Mouse (Mus musculus): ENCODE measurements around the gene Sbno2. TPM values are rescaled to one million over a fixed set of nuclear protein-coding genes. Genes with fewer than 3 reads are reported as not detected.

Sbno2 gene
- polyA plus RNA-seq, 1 experiment from 2014 or later, result 16.8 TPM

DNA sequence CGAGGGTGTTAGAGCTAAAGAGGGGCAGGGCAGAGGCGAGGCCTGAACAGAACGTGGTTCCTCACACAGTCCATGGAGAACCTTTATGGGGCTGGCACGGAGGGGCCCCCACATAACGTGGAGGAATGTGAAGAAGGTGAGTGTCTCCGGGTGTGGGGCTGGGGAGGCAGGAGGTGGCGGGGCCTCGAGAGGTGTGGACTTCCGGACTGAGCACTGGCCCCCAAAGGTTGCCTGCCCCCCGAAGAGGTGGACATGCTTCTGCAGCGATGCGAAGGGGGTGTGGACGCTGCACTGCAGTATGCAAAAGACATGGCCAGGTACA, 84.1 kb downstream of the Sbno2 start:
- H3K36me3 ChIP-seq (replicated peaks), result no peaks in the 10 kb centered on the region
- 87% methylated on average over 13 of the region's 13 CpGs for WGBS
- no peak overlapping the region for H3K4me2 ChIP-seq
- no peak overlapping the region for H3K9ac ChIP-seq
- H3K4me1 ChIP-seq, result no peaks in the 10 kb centered on the region
- H3K27me3 ChIP-seq (replicated peaks), result peaks cover 22% of the 10 kb centered on the region
- no peak for ATAC-seq (replicated peaks)
- no peak overlapping the region for H3K4me3 ChIP-seq
- no peak overlapping the region for H3K27ac ChIP-seq
- H3K9me3 ChIP-seq, result no peaks in the 10 kb centered on the region

DNA sequence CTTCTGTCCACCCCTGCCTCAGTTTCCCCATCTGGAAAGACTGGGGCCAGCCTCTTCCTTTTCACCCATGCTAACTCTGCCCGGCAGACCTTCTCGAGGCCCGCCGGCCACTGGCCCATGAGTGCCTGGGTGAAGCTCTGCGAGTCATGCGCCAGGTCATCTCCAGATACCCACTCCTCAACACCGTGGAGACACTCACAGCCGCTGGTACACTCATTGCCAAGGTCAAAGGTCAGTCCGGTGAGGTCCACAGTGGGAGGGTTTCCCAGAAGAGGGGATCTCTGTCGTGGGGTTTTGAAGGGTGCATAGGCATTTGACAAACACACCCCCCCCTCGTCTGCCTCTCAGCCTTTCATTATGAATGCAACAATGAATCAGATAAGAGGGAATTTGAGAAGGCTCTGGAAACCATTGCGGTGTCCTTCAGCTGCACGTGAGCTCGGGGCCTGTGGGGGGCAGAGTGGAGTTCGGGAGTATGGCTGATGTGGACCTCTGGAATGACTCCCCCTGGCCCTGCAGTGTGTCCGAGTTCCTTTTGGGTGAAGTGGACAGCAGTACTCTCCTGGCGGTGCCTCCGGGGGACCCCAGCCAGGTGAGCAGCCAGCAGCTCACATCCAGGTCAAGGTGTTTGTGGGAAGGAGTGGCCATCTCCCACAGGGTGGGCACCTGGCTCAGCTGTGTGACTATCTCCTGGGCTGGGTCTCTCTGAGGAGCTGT, 84.6 kb downstream of the Sbno2 start:
- 85% methylated on average over 18 of the region's 18 CpGs for WGBS
- H3K4me3 ChIP-seq, result no peak overlapping the region
- peaks cover 23% of the 10 kb centered on the region for H3K27me3 ChIP-seq (replicated peaks)
- no peaks in the 10 kb centered on the region for H3K36me3 ChIP-seq (replicated peaks)
- H3K4me1 ChIP-seq, result no peaks in the 10 kb centered on the region
- H3K9me3 ChIP-seq, result no peaks in the 10 kb centered on the region
- no peak for ATAC-seq (replicated peaks)
- H3K9ac ChIP-seq, result no peak overlapping the region
- no peak overlapping the region for H3K4me2 ChIP-seq
- no peak overlapping the region for H3K27ac ChIP-seq

DNA sequence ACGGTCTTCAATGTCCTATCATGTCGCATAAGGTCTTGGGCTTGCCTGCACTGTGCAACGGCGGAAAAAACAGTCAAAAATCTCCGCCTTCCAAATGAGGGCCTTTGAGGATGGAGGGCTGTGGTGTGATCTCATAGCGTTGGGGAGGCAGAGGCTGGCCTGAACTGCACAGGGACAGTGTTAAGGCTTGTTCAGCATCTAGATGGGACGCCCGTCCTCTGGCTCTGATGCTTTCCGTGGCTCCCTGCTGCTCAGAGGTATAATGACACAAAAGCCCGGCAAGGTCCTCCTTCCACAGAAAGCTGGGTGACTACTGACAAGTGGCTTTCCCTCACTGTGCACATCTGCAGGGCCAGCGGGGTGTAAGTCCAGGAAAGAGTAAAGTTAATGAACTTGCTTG, 85.2 kb downstream of the Sbno2 start:
- no peak overlapping the region for H3K9ac ChIP-seq
- H3K36me3 ChIP-seq (replicated peaks), result no peaks in the 10 kb centered on the region
- ATAC-seq (replicated peaks), result no peak
- H3K4me1 ChIP-seq, result no peaks in the 10 kb centered on the region
- H3K27me3 ChIP-seq (replicated peaks), result peaks cover 29% of the 10 kb centered on the region
- WGBS, result 21% methylated on average over 11 of the region's 11 CpGs
- H3K4me3 ChIP-seq, result no peak overlapping the region
- no peak overlapping the region for H3K27ac ChIP-seq
- no peaks in the 10 kb centered on the region for H3K9me3 ChIP-seq
- no peak overlapping the region for H3K4me2 ChIP-seq

DNA sequence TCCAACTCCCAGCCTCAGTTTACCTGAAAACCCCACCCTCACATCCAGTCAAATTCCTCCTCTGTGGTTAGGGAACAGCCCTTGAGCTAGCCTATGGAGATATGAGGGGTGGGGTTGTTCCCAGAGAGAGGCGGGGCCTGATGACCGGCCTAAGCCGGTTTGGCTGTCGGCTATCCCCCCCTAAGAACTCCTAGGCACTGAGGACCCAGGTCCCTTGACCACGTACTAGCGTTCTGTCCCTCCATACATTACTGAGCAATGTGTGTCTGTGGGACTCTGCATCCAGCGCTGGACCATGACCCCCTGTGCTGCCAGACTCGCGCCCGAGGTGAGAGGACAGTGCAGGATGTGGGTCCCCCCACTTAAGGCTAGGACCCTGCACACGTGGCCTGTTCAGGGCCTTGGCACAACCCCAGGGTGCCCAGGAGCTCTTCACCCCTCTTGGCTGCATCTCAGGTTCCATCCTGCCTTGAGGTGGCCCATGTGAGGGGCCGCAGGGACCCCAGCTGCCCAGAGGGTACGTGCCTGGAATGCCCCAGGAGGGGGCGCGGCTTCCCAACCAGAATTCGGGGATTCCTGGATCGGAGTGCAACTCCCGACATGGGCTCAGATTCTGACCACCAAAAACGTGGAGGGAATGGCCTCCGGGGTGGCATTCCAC, 85.8 kb downstream of the Sbno2 start:
- H3K27me3 ChIP-seq (replicated peaks), result peaks cover 34% of the 10 kb centered on the region
- 6% methylated on average over 20 of the region's 20 CpGs for WGBS
- no peak overlapping the region for H3K27ac ChIP-seq
- H3K9ac ChIP-seq, result no peak overlapping the region
- H3K9me3 ChIP-seq, result no peaks in the 10 kb centered on the region
- H3K4me1 ChIP-seq, result no peaks in the 10 kb centered on the region
- H3K4me3 ChIP-seq, result no peak overlapping the region
- no peak overlapping the region for H3K4me2 ChIP-seq
- no peaks in the 10 kb centered on the region for H3K36me3 ChIP-seq (replicated peaks)
- ATAC-seq (replicated peaks), result no peak

DNA sequence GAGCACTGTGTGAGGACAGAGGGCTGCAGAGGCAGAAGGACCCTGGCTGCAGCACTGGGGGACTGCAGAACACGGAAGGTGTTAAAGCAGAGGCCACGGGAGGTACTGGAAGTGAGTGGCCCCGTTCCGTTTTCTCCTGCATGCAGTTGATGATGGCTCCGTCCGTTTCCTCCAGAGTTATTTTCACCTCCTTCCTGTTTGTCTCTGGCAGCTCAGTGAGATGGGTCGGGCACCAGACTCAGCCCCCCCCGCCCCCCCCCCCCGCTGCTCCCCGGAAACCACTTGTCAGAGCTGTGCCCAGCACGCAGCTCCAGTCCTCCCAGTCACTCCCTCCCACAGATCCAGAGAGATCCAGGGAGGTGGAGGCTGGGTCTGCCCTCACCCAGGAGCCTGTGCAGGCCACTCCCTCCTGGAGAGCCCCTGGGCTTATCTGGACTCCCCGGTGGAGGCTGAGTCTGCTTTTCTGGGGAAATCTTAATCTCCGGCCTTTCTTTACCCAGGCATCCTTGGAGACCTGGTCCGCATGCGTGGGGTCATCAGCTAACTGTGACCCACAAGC, 86.6 kb downstream of the Sbno2 start:
- Histone ChIP-seq H3K36me3 (replicated peaks) (no peaks in the 10 kb centered on the region), H3K4me3 (no peak overlapping the region), H3K4me1 (no peaks in the 10 kb centered on the region), H3K4me2 (no peak overlapping the region), H3K27ac (no peak overlapping the region), H3K9me3 (no peaks in the 10 kb centered on the region), H3K27me3 (replicated peaks) (peaks cover 42% of the 10 kb centered on the region), H3K9ac (no peak overlapping the region)
- ATAC-seq (replicated peaks), result no peak
- 13% methylated on average over 13 of the region's 15 CpGs for WGBS

DNA sequence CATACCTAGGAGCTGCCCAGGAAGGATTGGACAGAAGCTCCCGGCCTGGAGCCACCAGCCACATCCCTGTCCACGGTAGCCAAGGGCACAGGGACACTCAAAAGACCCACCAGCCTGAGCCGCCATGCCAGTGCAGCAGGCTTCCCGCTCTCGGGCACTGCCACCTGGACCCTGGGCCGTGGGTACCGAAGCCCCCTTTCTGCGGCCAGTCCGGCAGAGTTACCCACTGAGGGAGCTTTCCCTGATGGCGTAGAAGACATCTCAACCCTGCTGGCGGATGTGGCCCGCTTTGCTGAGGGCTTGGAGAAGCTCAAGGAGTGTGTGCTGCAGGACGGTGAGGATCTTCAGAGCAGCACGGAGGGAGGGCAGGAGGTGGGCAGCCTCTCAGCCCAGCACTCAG, 87.6 kb downstream of the Sbno2 start:
- H3K9me3 ChIP-seq, result no peaks in the 10 kb centered on the region
- H3K4me3 ChIP-seq, result no peak overlapping the region
- no peak overlapping the region for H3K4me2 ChIP-seq
- no peak for ATAC-seq (replicated peaks)
- H3K27ac ChIP-seq, result no peak overlapping the region
- no peak overlapping the region for H3K9ac ChIP-seq
- H3K27me3 ChIP-seq (replicated peaks), result peaks cover 53% of the 10 kb centered on the region
- H3K36me3 ChIP-seq (replicated peaks), result no peaks in the 10 kb centered on the region
- no peaks in the 10 kb centered on the region for H3K4me1 ChIP-seq
- 83% methylated on average over 14 of the region's 14 CpGs for WGBS

DNA sequence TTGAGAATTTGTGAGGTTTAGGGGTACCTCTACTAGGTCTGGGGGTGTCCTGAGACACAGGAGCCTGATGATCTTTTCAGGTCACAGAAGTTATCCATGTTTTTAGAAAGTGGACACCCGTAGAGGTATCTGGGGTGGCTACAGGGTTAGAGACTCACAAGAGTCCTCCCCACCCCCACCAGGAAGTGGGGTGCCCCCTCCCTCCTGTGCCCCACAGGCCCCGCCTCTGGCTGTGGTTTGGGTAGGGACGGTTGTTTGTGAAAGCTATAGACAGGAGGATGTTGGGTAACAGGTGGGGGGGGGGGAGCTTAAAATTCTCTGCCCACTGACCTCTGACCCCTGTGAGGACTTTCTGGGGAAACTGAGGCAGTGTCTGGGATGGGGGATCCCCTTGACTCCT, 88.0 kb downstream of the Sbno2 start:
- Histone ChIP-seq H3K4me1 (no peaks in the 10 kb centered on the region), H3K27me3 (replicated peaks) (peaks cover 54% of the 10 kb centered on the region), H3K27ac (no peak overlapping the region), H3K4me2 (no peak overlapping the region), H3K9me3 (no peaks in the 10 kb centered on the region), H3K36me3 (replicated peaks) (no peaks in the 10 kb centered on the region), H3K9ac (no peak overlapping the region), H3K4me3 (no peak overlapping the region)
- no peak for ATAC-seq (replicated peaks)
- WGBS, result 69% methylated on average over 3 of the region's 3 CpGs

DNA sequence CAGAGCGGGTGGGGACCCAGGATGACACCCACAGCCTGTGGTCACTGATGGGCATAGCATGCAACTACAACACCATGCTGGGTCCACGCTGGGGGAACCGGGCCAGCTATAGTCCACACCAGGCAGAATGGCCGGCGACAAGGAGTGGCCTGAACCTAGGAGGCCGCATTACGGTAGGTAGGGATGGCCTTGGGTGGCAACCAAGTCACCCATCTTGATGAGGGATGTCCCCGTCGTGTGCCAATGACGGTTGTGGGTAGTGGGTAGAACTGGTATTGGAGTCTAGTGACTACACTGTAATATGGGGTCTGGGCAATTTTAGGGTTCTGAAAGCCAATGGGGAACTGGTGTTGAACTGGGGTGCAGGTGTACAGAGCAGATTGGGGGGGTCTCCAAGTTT, 88.4 kb downstream of the Sbno2 start:
- H3K9me3 ChIP-seq, result no peaks in the 10 kb centered on the region
- ATAC-seq (replicated peaks), result no peak
- no peak overlapping the region for H3K4me3 ChIP-seq
- H3K36me3 ChIP-seq (replicated peaks), result no peaks in the 10 kb centered on the region
- WGBS, result 89% methylated on average over 10 of the region's 10 CpGs
- H3K27me3 ChIP-seq (replicated peaks), result peaks cover 54% of the 10 kb centered on the region
- no peak overlapping the region for H3K4me2 ChIP-seq
- no peak overlapping the region for H3K27ac ChIP-seq
- H3K9ac ChIP-seq, result no peak overlapping the region
- H3K4me1 ChIP-seq, result no peaks in the 10 kb centered on the region

DNA sequence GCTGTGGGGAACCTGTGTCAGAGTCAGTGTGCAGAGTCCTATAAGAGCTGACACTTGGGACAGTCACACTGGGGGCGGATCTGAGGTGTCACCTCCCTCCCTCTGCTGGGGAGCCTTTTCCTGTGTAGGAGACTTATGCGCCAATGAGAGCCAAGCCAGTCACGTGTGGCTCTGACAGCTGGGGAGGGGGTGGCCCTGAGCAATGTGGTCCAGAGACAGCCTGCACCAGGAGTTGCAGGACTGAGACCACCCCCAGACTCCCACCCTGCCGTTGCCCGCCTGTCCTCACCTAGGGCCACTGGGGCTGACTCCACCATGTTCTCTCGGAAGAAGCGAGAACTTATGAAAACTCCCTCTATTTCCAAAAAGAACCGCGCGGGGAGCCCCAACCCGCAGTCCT, 88.9 kb downstream of the Sbno2 start, which contains the start of gene Arhgap45:
TSS of gene Arhgap45 (plus strand) at position 143 of the 400 bp plus-strand sequence.
- no peak within 1 kb of the TSS for H3K27ac ChIP-seq
- no peak within 1 kb of the TSS for H3K9ac ChIP-seq
- no peak for ATAC-seq (replicated peaks)
- H3K4me2 ChIP-seq, result no peak within 1 kb of the TSS
- no peaks in the 10 kb centered on the region for H3K9me3 ChIP-seq
- no peak within 1 kb of the TSS for H3K4me3 ChIP-seq
- 69% methylated on average over 11 of the region's 11 CpGs for WGBS
- H3K36me3 ChIP-seq (replicated peaks), result peaks cover under 1% of the 10 kb centered on the region; the same call in 1 of the 2 replicates
- peaks cover 59% of the 10 kb centered on the region for H3K27me3 ChIP-seq (replicated peaks)
- no peaks in the 10 kb centered on the region for H3K4me1 ChIP-seq

DNA sequence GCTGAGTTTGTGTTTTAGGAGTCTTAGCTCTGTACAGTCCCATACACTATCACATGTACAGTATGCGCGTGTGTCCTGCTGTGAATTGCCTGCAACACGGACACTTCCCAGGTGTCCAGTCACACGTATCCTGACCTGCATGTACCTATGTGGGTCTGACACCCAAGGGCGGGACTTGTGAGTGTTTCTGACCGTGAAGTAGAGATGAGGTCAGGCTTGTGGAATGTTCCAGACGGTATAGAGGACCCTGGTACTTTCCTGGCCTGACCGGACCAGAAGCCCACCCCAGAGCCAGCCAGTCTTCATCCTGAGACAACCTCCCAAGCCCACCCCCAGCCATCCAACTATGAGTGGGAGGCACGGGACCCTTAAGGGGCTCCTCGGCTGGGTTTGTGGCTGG, 89.8 kb downstream of the Sbno2 start:
- ATAC-seq (replicated peaks), result no peak
- H3K27me3 ChIP-seq (replicated peaks), result peaks cover 57% of the 10 kb centered on the region

DNA sequence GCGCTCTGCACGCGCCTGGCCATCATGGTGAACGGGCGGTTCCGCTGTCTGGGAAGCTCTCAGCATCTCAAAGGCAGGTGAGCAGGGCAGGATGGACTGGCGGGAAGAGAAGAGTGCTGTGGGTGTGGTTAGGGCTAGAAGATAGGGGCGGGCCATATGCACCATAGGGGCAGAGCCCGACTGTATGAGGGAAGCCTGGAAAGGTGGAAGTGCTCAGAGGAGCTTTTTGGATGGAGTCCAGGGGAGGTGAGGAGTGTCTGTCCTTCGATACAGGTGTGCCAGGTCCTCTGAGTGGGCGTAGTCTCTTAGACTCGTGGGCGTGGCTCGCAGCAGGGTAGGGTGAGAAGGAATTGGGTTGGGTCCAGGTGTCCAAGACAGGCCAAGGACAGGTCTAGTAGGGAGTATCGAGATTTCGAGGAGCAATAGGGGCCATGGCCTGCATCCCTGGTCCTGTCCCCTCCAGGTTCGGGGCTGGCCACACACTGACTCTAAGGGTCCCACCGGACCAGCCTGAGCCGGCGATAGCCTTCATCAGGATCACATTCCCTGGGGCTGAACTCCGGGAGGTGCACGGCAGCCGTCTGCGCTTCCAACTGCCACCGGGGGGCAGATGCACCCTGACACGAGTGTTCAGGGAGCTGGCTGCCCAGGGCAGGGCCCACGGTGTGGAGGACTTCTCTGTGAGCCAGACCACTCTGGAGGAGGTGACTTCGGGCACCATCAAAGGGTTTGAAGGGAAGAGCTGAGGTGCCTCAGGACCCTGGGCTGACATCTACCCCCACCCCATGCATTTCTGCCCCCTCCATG, 90.7 kb downstream of the Sbno2 start:
- H3K36me3 ChIP-seq (replicated peaks), result peaks cover 14% of the 10 kb centered on the region
- H3K4me3 ChIP-seq, result no peak overlapping the region
- H3K4me1 ChIP-seq, result no peaks in the 10 kb centered on the region
- H3K9me3 ChIP-seq, result peaks cover 13% of the 10 kb centered on the region
- H3K27me3 ChIP-seq (replicated peaks), result peaks cover 52% of the 10 kb centered on the region
- no peak for ATAC-seq (replicated peaks)
- WGBS, result 25% methylated on average over 28 of the region's 28 CpGs
- H3K27ac ChIP-seq, result no peak overlapping the region
- no peak overlapping the region for H3K9ac ChIP-seq
- no peak overlapping the region for H3K4me2 ChIP-seq

More for the DNA sequence above, 89.8 kb downstream of the Sbno2 start:
- H3K4me3 ChIP-seq, result no peak overlapping the region
- H3K4me2 ChIP-seq, result no peak overlapping the region
- WGBS, result 84% methylated on average over 10 of the region's 10 CpGs
- peaks cover 6% of the 10 kb centered on the region for H3K9me3 ChIP-seq
- H3K9ac ChIP-seq, result no peak overlapping the region
- H3K4me1 ChIP-seq, result no peaks in the 10 kb centered on the region
- H3K36me3 ChIP-seq (replicated peaks), result peaks cover 9% of the 10 kb centered on the region; the same call in 1 of the 2 replicates
- H3K27ac ChIP-seq, result no peak overlapping the region

DNA sequence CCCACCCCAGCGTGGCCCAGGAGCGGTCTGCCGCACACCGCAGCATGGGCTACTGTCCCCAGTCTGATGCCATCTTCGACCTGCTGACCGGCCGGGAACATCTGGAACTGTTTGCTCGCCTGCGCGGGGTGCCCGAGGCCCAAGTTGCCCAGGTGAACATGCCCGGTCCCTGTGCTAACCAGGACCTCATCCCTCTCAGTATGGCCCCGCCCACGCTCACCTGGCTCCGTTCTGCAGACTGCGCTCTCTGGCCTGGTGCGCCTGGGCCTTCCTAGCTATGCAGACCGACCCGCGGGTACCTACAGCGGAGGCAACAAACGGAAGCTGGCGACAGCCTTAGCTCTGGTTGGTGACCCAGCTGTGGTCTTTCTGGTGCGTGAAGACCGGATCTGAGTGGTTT, 91.8 kb downstream of the Sbno2 start:
- H3K9me3 ChIP-seq, result peaks cover 13% of the 10 kb centered on the region
- no peak overlapping the region for H3K27ac ChIP-seq
- 34% methylated on average over 25 of the region's 25 CpGs for WGBS
- peaks cover 41% of the 10 kb centered on the region for H3K27me3 ChIP-seq (replicated peaks)
- H3K36me3 ChIP-seq (replicated peaks), result peaks cover 14% of the 10 kb centered on the region
- H3K4me1 ChIP-seq, result no peaks in the 10 kb centered on the region
- ATAC-seq (replicated peaks), result no peak
- H3K9ac ChIP-seq, result no peak overlapping the region
- H3K4me2 ChIP-seq, result no peak overlapping the region
- no peak overlapping the region for H3K4me3 ChIP-seq

Data from midbrain, embryonic 15.5 days (tissue).